Mouse (Mus musculus) limb, embryonic 12.5 days (tissue): ENCODE measurements at regions not wholly inside any gene's neighbourhood (a gene's known extent, or its start where the extent isn't known, plus 50 kb on each side); places are given as distances from the start of the nearest gene placed in this dataset.

Experiments used
- ATAC-seq: fragments of 200-750 bp; cut with Nextera tagmentation; 2 replicates; pipeline ENCODE4 v1.8.0; 2017; ENCODE audit warnings: low read depth, moderate TSS enrichment; ENCODE audit not compliant: insufficient number of reproducible peaks, insufficient read depth, low FRiP score, low TSS enrichment
- H3K27ac ChIP-seq: fragments of 300-500 bp; sonication (generic); 2 replicates; pipeline ENCODE4 v1.5.1; 2016; ENCODE audit warnings: mild to moderate bottlenecking, moderate library complexity
- H3K27me3 ChIP-seq: fragments of 300-500 bp; sonication (generic); 2 replicates; pipeline ENCODE4 v1.6.1; 2016; ENCODE audit warnings: mild to moderate bottlenecking, moderate library complexity
- H3K36me3 ChIP-seq: fragments of 300-500 bp; sonication (generic); 2 replicates; pipeline ENCODE4 v1.6.1; 2016; ENCODE audit warnings: mild to moderate bottlenecking, moderate library complexity
- H3K4me1 ChIP-seq: fragments of 300-500 bp; sonication (generic); replicated peaks from 2 replicates; pipeline ENCODE4 v1.6.1; 2016
- H3K4me2 ChIP-seq: fragments of 300-500 bp; sonication (generic); 2 replicates; pipeline ENCODE4 v1.6.1; 2016; ENCODE audit warnings: mild to moderate bottlenecking, moderate library complexity
- H3K4me3 ChIP-seq: fragments of 300-500 bp; sonication (generic); replicated peaks from 2 replicates; pipeline ENCODE4 v1.5.1; 2016; ENCODE audit warnings: mild to moderate bottlenecking
- H3K9ac ChIP-seq: fragments of 300-500 bp; sonication (generic); replicated peaks from 2 replicates; pipeline ENCODE4 v1.6.1; 2016; ENCODE audit warnings: mild to moderate bottlenecking, moderate library complexity
- H3K9me3 ChIP-seq: fragments of 300-500 bp; sonication (generic); 2 replicates; pipeline ENCODE4 v1.6.1; 2016; ENCODE audit warnings: mild to moderate bottlenecking, moderate library complexity
- WGBS: fragments of 180-500 bp; shearing (Covaris S2); methylation state at CpG from one replicate; pipeline ENCODE4 v1.1.7; 2016; 5-methylcytosine and 5-hydroxymethylcytosine counted together

GRCm38 (mm10) chr8:76217819-76218580 is 681.2 kb upstream of the Nr3c2 start:
- 67% methylated on average over 4 of the region's 4 CpGs for WGBS
- no peaks in the 10 kb centered on the region for H3K9me3 ChIP-seq
- no peaks in the 10 kb centered on the region for H3K27me3 ChIP-seq
- H3K27ac ChIP-seq: no peak overlapping the region
- H3K4me2 ChIP-seq: no peak overlapping the region
- H3K4me1 ChIP-seq: no peaks in the 10 kb centered on the region
- no peaks in the 10 kb centered on the region for H3K36me3 ChIP-seq
- H3K9ac ChIP-seq: no peak overlapping the region
- H3K4me3 ChIP-seq: no peak overlapping the region
- no peak for ATAC-seq

GRCm38 (mm10) chr8:76230847-76231246 is 668.4 kb upstream of the Nr3c2 start:
- no peak for ATAC-seq
- H3K27ac ChIP-seq: no peak overlapping the region
- H3K4me1 ChIP-seq: 0 out of 2 replicates have a peak, but pooled peaks cover 4% of the 10 kb centered on the region
- no peak overlapping the region for H3K4me2 ChIP-seq
- H3K27me3 ChIP-seq: no peaks in the 10 kb centered on the region
- no peak overlapping the region for H3K4me3 ChIP-seq
- no peaks in the 10 kb centered on the region for H3K9me3 ChIP-seq
- 73% methylated on average over 1 of the region's 1 CpGs for WGBS
- no peak overlapping the region for H3K9ac ChIP-seq
- H3K36me3 ChIP-seq: no peaks in the 10 kb centered on the region

GRCm38 (mm10) chr8:76249194-76249593 is 650.0 kb upstream of the Nr3c2 start:
- Histone ChIP-seq H3K27me3 (no peaks in the 10 kb centered on the region), H3K27ac (no peak overlapping the region), H3K36me3 (no peaks in the 10 kb centered on the region), H3K9me3 (no peaks in the 10 kb centered on the region), H3K9ac (no peak overlapping the region), H3K4me3 (no peak overlapping the region), H3K4me1 (no peaks in the 10 kb centered on the region), H3K4me2 (no peak overlapping the region)
- WGBS: 64% methylated on average over 3 of the region's 3 CpGs
- ATAC-seq: no peak

- no peak overlapping the region for H3K9ac ChIP-seq
- H3K36me3 ChIP-seq: no peaks in the 10 kb centered on the region
- no peaks in the 10 kb centered on the region for H3K4me1 ChIP-seq
- H3K4me3 ChIP-seq: no peak overlapping the region
- ATAC-seq: no peak
- H3K27me3 ChIP-seq: no peaks in the 10 kb centered on the region
- no peak overlapping the region for H3K4me2 ChIP-seq
- WGBS: 80% methylated on average over 9 of the region's 9 CpGs
- no peaks in the 10 kb centered on the region for H3K9me3 ChIP-seq
- no peak overlapping the region for H3K27ac ChIP-seq
Observed at GRCm38 (mm10) chr8:76252161-76253010, 646.9 kb upstream of the Nr3c2 start.
